Mouse (Mus musculus): ENCODE measurements around the gene Akain1.

GRCm38 (mm10) chr17:69487884-69488283 lies 48.8 kb downstream of the Akain1 start:
- no peak for TF ChIP-seq CTCF (IDR thresholded peaks at IDR 0.05; ENCODE audit: low read depth)
- TF ChIP-seq EP300 (IDR thresholded peaks at IDR 0.05; ENCODE audit: low read depth), result no peak
